Mouse (Mus musculus) left cerebral cortex, postnatal 36 days (tissue): ENCODE results near the gene Calml4. TPM values are rescaled to one million over a fixed set of nuclear protein-coding genes. Genes with fewer than 3 reads are reported as not detected.
A peak's percentile ranks its signal among the peaks of the same experiment; 100 is the strongest.
"Not testable (repeated sequence)": the region's sequence is repeated elsewhere in the genome, so short reads cannot be mapped to it uniquely, and the experiment has no call there.

Experiments
- DNase-seq, 2 experiments: peaks; one replicate each; pipeline ENCODE4 v3.0.0; 2021 to 2022; ENCODE audit warnings: low spot score in 2 of 2, mixed read lengths in 1 of 2
- intact Hi-C: fragments of 180-260 bp; cut with DNase I; formaldehyde crosslinking; loops from one replicate; pipeline ENCODE4 v1.15.1; 2025
- total RNA-seq, 2 experiments: library from RNA; stranded (reverse); gene quantifications; 2 replicates each; pipeline ENCODE4 v1.2.3; 2021

The Calml4 gene
- total RNA-seq, 2 experiments from 2014 or later = 1.7 TPM; not detected in 1

- intact Hi-C loops = loop anchor here (2.0 to 5.0 kb wide), 2 partner anchors 18 to 46 kb away; partner anchors contain the start of gene Fem1b
Measured at GRCm38 (mm10) chr9:62828662-62829086, 29.2 kb upstream of the Calml4 start.

GRCm38 (mm10) chr9:62829877-62830276 lies 28.0 kb upstream of the Calml4 start:
- no peak for DNase-seq
- intact Hi-C loops = loop anchor here (2.0 to 5.0 kb wide), 2 partner anchors 19 to 48 kb away; partner anchors contain the start of gene Fem1b

More at GRCm38 (mm10) chr9:62828662-62829086, 29.2 kb upstream of the Calml4 start:
- DNase-seq = peak; percentile 94

- no peak for DNase-seq
- intact Hi-C loops = no loop called here
Measured at GRCm38 (mm10) chr9:62834906-62835305, 23.0 kb upstream of the Calml4 start.

- intact Hi-C loops = no loop called here
- DNase-seq = no peak
Measured at GRCm38 (mm10) chr9:62835705-62836446, 22.0 kb upstream of the Calml4 start.

GRCm38 (mm10) chr9:62837611-62838010 lies 20.3 kb upstream of the Calml4 start:
- intact Hi-C loops = no loop called here
- DNase-seq = no peak

- DNase-seq = no peak
- intact Hi-C loops = no loop called here
Measured at GRCm38 (mm10) chr9:62838146-62838505, 19.8 kb upstream of the Calml4 start.

GRCm38 (mm10) chr9:62838506-62839171 lies 19.2 kb upstream of the Calml4 start, which contains the start of gene Cln6:
Gene Cln6 (plus strand): TSS chr9:62838785.
- intact Hi-C loops = no loop called here
- peak; percentile 61 to 75 for DNase-seq

- no peak for DNase-seq
Measured at GRCm38 (mm10) chr9:62839172-62839770, 18.6 kb upstream of the Calml4 start.

GRCm38 (mm10) chr9:62843356-62844024 lies 14.4 kb upstream of the Calml4 start:
- no peak for DNase-seq
- intact Hi-C loops = no loop called here

More at GRCm38 (mm10) chr9:62839172-62839770, 18.6 kb upstream of the Calml4 start:
- intact Hi-C loops = no loop called here

- no peak for DNase-seq
- intact Hi-C loops = no loop called here
Measured at GRCm38 (mm10) chr9:62844461-62844860, 13.4 kb upstream of the Calml4 start.

- DNase-seq = peak; percentile 75 to 83
- intact Hi-C loops = loop anchor here (2.0 to 5.0 kb wide), 2 partner anchors 130 to 277 kb away; no protein-coding TSS in a partner anchor
Measured at GRCm38 (mm10) chr9:62847694-62848093, 10.2 kb upstream of the Calml4 start.

GRCm38 (mm10) chr9:62848641-62849040 lies 9.2 kb upstream of the Calml4 start:
- DNase-seq = peak in 1 of 2 experiments; percentile 8
- intact Hi-C loops = loop anchor here (5.0 kb wide), 1 partner anchor 129 kb away; no protein-coding TSS in a partner anchor

- no peak for DNase-seq
- intact Hi-C loops = no loop called here
Measured at GRCm38 (mm10) chr9:62851571-62851970, 6.3 kb upstream of the Calml4 start.

GRCm38 (mm10) chr9:62854483-62854882 lies 3.4 kb upstream of the Calml4 start:
- intact Hi-C loops = no loop called here
- no peak for DNase-seq

- intact Hi-C loops = no loop called here
- no peak for DNase-seq
Measured at GRCm38 (mm10) chr9:62857216-62857615, 664 bp upstream of the Calml4 start.

GRCm38 (mm10) chr9:62858266-62859019 lies 563 bp downstream of the Calml4 start:
- no peak for DNase-seq
- intact Hi-C loops = no loop called here

- DNase-seq, intact Hi-C loops: not testable (repeated sequence)
Measured at GRCm38 (mm10) chr9:62860102-62860501, 2.2 kb downstream of the Calml4 start.

GRCm38 (mm10) chr9:62860866-62861265 lies 3.0 kb downstream of the Calml4 start:
- no peak for DNase-seq
- intact Hi-C loops = no loop called here

- DNase-seq, intact Hi-C loops: not testable (repeated sequence)
Measured at GRCm38 (mm10) chr9:62869236-62869635, 11.4 kb downstream of the Calml4 start.
